Mouse (Mus musculus) c-Kit-negative CD71-positive TER-119-positive erythroid progenitor cells, embryonic 14.5 days (primary cell): ENCODE measurements at regions not wholly inside any gene's neighbourhood (a gene's known extent, or its start where the extent isn't known, plus 50 kb on each side); places are given as distances from the start of the nearest gene placed in this dataset.

Experiments
- DNase-seq: peaks from one replicate; pipeline ENCODE4 v3.0.0-alpha.2; 2013; ENCODE audit warnings: low read depth, low spot score

- no peak for DNase-seq
Measured at GRCm38 (mm10) chr3:56590071-56590470, 406.6 kb upstream of the Nbea start.

GRCm38 (mm10) chr3:56575422-56575821, 391.9 kb upstream of the Nbea start:
- peak; percentile 30 for DNase-seq

DNA sequence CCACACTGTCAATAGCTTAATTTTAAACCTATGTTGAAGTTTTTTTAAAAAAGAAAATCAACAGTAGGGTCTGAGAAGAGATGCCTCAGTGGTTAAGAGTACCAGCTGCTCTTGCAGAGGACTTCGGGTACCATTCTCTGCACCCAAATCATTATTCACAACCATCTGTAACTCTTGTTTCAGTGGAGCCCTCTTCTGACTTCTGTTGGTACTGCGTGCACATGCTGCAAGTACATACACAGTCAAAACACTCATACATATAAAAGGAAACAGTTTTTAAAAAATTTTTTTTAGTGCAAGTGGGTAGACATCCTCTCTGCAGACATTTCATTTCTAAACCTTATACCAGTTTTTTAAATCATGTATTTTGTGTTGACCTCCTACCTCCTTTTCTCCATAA, 352.7 kb upstream of the Nbea start:
- DNase-seq = no peak

- DNase-seq = no peak
Measured at GRCm38 (mm10) chr3:56504445-56504844, 320.9 kb upstream of the Nbea start.

- DNase-seq = no peak
Measured at GRCm38 (mm10) chr3:56499301-56499700, 315.8 kb upstream of the Nbea start.

DNA sequence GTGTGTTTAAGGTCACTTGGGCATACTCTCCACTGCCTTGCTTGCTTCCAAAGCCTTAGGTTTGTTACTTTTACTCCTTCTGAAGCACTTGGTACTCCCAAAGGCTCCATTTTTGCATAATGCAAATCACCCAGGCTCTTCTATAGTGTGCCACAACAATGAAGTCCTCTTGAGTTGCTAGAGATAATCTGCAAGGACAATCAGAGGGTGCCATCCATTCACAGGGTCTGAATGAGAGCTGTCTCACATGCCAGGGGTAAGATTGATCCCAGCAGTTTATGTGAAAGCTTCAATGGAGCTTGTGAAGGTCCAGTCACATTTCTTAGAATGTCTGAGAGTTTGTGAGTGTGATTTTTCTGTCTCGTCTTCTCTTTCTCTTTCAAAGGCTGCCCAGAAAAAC, 310.4 kb upstream of the Nbea start:
- no peak for DNase-seq

DNA sequence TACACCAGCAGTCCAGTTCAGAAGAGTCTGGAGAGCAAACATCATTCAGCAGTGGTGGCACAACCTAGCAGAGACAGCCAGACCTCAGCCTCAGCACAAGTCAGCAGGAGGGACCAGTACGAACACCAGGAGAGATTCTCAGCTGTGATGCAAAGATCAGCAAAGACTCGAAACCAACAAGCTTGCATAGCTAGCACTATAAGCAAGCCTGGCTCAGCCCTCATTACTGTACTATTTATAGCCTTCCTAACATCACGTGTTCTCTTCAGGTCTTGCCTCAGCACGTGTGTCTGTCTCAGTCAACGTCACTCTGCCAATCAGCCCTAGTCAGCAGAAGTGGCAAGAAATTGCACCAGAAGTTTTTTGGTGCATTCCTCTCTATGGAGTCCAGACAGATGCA, 305.7 kb upstream of the Nbea start:
- DNase-seq = no peak

DNA sequence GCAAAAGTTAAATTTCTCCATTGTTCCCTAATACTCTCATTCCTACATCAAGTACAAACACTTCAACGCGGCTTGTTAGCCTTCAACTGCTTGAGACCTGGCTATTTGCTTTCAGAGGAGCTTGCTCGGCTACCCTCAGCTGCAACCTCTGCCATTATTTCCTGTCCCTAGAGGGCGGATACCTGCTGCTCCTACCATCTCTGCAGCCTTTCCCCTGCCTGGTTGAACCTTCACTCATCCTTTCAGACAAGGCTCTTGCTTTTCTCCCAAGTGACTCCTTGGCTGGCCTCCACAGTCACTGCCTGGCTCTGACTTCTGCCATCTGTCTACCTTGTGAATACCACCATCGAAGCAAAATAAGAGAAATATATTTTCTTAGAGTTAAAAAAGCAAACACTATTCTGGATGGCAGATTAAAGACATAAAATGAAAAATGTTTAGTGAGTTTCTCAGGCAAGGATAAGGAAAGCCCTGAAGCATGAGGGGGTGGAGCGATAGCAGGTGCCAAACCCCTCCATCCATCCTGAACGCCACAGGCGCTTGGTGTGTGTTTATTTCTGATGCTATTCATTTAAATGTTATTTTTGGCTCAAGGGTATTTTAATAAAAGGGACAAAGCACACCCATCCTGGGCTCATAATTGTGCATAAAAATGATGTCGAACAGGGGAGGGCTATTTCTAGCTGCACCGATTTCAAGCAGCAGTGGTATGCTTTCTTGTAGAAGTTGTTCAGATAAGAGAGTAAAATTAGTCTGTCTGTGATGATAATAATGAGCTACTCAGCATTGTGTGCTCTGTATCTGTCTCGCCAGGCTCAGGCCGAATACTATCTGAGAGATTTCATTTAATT, 302.3 kb upstream of the Nbea start:
- no peak for DNase-seq

- no peak for DNase-seq
Measured at GRCm38 (mm10) chr3:56484096-56484495, 300.6 kb upstream of the Nbea start.

DNA sequence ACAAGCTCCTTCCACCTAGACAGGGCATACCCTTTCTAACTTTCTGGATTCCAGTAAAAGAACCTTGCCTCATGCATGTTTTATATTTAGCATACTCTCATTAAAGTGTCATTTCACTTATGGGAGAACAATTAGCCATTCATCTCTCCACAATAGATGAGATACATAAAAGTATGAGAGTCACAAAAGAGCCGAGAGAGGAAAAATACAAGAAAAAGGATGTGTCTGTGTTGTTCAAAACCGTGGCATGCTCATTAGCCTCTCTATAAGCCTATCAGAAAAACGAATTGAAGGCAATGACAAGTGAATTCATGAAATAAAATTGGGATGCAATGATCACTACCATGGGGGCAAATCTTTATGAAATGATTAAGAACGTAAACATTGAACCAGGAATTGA, 299.9 kb upstream of the Nbea start:
- no peak for DNase-seq

GRCm38 (mm10) chr3:56479529-56479928, 296.0 kb upstream of the Nbea start:
- no peak for DNase-seq

DNA sequence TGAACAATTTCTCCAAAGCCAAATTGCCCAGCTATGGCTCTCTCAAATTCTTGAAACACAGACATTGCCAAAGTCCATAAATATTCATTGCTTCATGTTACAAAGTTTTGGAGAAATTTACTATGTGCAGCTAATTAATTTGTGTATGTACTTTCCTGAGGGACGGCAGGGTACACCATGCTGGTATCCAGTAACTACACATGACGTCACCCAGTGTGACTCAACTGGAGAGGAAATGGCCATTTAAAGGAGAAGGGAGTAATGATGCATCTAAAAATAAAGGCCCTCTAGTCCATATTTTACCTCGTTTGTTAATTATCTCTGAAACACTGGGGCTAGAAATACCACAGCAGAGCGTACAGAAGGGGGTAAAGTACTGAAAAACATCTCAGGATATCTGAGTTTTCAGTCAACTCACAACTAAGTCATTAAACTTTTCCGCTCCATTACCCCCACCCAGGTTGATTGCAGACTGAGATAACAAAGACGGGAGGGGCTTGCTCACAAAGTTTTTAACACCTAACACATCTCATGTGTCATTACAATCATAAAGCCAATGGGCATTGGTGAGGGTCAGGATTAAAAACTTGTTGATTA, 295.1 kb upstream of the Nbea start:
- no peak for DNase-seq

GRCm38 (mm10) chr3:56475529-56476527, 292.3 kb upstream of the Nbea start:
- no peak for DNase-seq

- no peak for DNase-seq
Measured at GRCm38 (mm10) chr3:56472651-56473050, 289.1 kb upstream of the Nbea start.

DNA sequence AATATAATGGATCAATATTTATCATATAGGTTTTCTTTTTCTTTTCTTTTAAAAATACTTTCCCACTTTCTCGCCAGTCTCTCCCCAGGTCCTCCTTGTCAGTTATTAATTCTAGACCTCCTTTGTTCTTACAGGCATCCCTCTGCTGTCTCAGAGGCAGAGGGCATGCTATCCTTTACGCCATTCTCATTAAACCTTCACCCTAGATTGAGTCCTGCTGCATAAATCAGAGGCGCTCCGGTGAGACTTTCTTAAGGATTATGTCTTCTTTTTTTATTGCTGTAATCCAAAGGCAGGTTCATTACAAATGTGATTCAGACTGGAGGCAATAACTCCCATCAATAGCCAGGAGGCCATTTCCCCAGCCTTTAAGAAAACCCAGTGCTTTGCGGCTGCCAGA, 288.3 kb upstream of the Nbea start:
- DNase-seq = no peak

GRCm38 (mm10) chr3:56471185-56471584, 287.7 kb upstream of the Nbea start:
- no peak for DNase-seq

- DNase-seq = no peak
Measured at GRCm38 (mm10) chr3:56457625-56458024, 274.1 kb upstream of the Nbea start.

DNA sequence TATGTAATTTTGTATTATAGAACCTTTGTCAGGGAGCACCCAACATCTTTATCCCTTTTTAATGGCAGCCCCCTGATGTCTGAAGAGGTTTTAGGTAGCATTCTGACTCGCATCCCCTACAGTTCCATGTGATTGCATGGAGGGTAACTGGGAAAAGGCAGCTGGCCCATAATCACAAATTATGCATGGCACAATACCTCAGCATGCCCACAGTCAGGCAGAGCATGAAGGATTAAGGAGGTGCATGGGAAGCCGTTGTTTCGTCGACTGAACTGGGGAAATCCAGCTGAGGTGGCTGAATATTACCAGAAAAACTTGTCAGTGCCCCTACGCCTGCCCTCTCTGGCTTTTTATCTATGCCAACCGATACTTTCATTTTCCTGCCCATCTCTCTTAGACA, 272.8 kb upstream of the Nbea start:
- DNase-seq = no peak

DNA sequence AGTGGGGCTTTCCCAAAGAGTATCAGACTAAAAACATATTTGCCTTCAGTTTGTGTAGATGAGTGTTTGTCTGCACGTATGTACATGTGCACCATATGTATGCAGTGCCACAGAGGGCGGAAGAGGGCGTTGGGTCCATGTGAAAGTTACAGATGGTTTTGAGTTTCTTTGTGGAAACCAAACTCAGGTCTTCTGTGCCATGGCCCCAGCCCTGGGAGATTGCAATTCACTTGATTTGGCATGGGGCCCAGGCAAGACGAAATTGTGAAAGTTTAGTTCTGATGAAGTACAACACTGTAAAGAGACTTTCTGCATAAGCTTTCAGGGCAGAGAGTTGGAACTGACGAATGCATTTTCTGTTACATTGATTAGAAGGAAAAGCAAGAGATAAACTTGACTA, 255.4 kb upstream of the Nbea start:
- DNase-seq = no peak

- no peak for DNase-seq
Measured at GRCm38 (mm10) chr3:56438020-56438747, 254.7 kb upstream of the Nbea start.

GRCm38 (mm10) chr3:56437058-56437457, 253.6 kb upstream of the Nbea start:
- DNase-seq = no peak
